Mouse (Mus musculus): Measurements from ENCODE around the gene Taar8c.

DNA sequence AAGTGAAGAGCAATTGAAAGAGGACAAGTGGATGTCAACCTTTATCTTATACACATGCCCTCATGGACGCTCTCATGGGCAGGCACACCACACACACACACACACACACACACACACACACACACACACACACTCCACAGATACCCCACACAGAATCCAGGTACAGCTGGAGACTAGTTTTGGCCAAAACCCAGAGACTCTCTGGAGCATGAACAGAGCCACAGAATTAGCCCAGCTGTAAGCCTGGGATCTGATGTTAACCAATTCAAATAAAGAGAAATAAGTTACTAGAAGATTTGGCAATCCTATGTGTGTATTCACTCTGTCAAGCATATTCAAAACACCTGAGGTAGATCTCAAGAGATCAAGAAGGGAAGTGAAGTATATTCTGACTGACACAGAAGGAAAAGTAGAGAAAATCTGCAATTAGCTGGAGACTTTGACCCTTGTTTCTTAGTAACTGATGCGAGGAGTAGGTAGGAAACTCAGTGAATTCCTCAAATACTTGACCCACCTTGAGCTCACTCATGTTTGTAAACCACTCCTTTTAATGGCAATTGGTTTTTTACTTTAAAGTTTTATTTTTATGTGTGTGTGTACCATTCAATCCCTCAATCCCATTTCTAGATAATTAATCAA, 37.0 kb upstream of the Taar8c start:
- TF ChIP-seq TAL1 (IDR thresholded peaks at IDR 0.05; ENCODE audit: low read length) (no peak), GATA1 (IDR thresholded peaks at IDR 0.05; ENCODE audit: low read length) (no peak)

Measured in erythroblast, embryonic 14.5 days (primary cell).